Mouse (Mus musculus): ENCODE measurements at regions not wholly inside any gene's neighbourhood (a gene's known extent, or its start where the extent isn't known, plus 50 kb on each side); places are given as distances from the start of the nearest gene placed in this dataset.

GRCm38 (mm10) chr10:100210684-100211083 lies 124.8 kb upstream of the Gm4301 start:
- Histone ChIP-seq H3K27me3 (ENCODE audit: control insufficient read depth in 1 of 2, insufficient read depth in 2 of 2, low read length in 2 of 2) (no peaks in the 10 kb centered on the region), H3K79me2 (ENCODE audit: control insufficient read depth, insufficient read depth, low read length, poor library complexity) (no peaks in the 10 kb centered on the region)

DNA sequence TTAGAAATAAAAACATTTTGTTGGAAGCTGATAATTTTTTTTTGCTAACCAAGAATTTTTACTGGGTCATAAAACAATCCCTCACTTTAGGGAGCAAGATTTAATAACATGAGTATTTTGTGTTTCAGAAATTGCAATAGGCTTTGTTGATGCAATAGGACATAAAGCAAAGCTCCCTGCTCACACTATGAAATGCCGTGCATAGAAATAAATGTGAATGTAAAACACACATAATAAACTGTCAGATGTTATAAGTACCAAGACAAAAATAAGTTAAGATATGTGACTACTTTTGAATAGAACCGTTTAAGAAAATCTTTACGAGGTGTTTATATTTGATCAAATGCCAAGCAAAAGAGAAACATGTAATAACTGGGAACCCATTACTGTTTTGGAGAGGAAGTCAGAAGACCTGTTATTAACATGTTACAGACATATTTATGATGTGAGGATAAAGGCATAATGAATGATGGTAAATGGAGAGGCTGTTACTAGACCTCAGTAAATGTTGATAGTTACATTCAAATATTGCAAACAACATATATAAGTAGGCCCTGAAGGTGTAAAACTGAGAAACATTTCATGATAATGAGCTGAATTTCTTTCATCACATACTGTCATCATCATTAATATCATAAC lies 110.9 kb upstream of the Gm4301 start:
- H3K9me3 ChIP-seq (replicated peaks; ENCODE audit: insufficient read depth, low read length): no peaks in the 10 kb centered on the region
- TF ChIP-seq SIN3A (IDR thresholded peaks at IDR 0.05; ENCODE audit: low read length) (no peak), POLR2AphosphoS5 (IDR thresholded peaks at IDR 0.05; ENCODE audit: borderline replicate concordance, low read depth, low read length) (no peak), MAFK (IDR thresholded peaks at IDR 0.05; ENCODE audit: borderline replicate concordance, low read depth, low read length) (no peak), MXI1 (IDR thresholded peaks at IDR 0.05; ENCODE audit: low read depth, low read length) (no peak), SMC3 (IDR thresholded peaks at IDR 0.05; ENCODE audit: low read depth, low read length) (no peak), CTCF (IDR thresholded peaks at IDR 0.05 in 2 of 3, conservative IDR thresholded peaks at IDR 0.05 in 1 of 3; ENCODE audit: control insufficient read depth in 1 of 3, insufficient read depth in 1 of 3, low read depth in 2 of 3, low read length in 3 of 3, poor library complexity in 1 of 3, severe bottlenecking in 1 of 3) (no peak), USF1 (IDR thresholded peaks at IDR 0.05; ENCODE audit: low read depth, low read length) (no peak), MEF2A (IDR thresholded peaks at IDR 0.05; ENCODE audit: extremely low read depth, insufficient replicate concordance, low read depth, low read length, poor library complexity, severe bottlenecking) (no peak), NELFE (IDR thresholded peaks at IDR 0.05; ENCODE audit: low read depth, low read length) (no peak), MAZ (IDR thresholded peaks at IDR 0.05; ENCODE audit: low read depth, low read length) (no peak)
- DNase-seq (ENCODE audit: low read depth, low spot score): no peak
- H3K4me3 ChIP-seq (ENCODE audit: control insufficient read depth in 1 of 2, insufficient read depth in 1 of 2, low read depth in 2 of 2, low read length in 2 of 2): no peak overlapping the region
- H3K9ac ChIP-seq (ENCODE audit: control insufficient read depth, low read depth, low read length, poor library complexity, severe bottlenecking): no peak overlapping the region
- H3K36me3 ChIP-seq (ENCODE audit: control insufficient read depth in 1 of 2, insufficient read depth in 2 of 2, low read length in 2 of 2): no peaks in the 10 kb centered on the region
- H3K27me3 ChIP-seq (ENCODE audit: control insufficient read depth in 1 of 2, insufficient read depth in 2 of 2, low read length in 2 of 2): no peaks in the 10 kb centered on the region
- no peaks in the 10 kb centered on the region for H3K4me1 ChIP-seq (ENCODE audit: control insufficient read depth in 1 of 2, insufficient read depth in 2 of 2, low read length in 2 of 2)
- H3K27ac ChIP-seq (ENCODE audit: control insufficient read depth, low read depth, low read length): no peak overlapping the region
- no peaks in the 10 kb centered on the region for H3K79me2 ChIP-seq (ENCODE audit: control insufficient read depth, insufficient read depth, low read length, poor library complexity)

More at GRCm38 (mm10) chr10:100210684-100211083, 124.8 kb upstream of the Gm4301 start:
- no peak overlapping the region for H3K4me3 ChIP-seq (ENCODE audit: control insufficient read depth in 1 of 2, insufficient read depth in 1 of 2, low read depth in 2 of 2, low read length in 2 of 2)
- no peaks in the 10 kb centered on the region for H3K9me3 ChIP-seq (replicated peaks; ENCODE audit: insufficient read depth, low read length)
- no peaks in the 10 kb centered on the region for H3K4me1 ChIP-seq (ENCODE audit: control insufficient read depth in 1 of 2, insufficient read depth in 2 of 2, low read length in 2 of 2)
- TF ChIP-seq ZC3H11A (IDR thresholded peaks at IDR 0.05; ENCODE audit: low read depth, low read length) (no peak), MYC (IDR thresholded peaks at IDR 0.05; ENCODE audit: low read depth, low read length) (no peak), ZKSCAN1 (IDR thresholded peaks at IDR 0.05; ENCODE audit: low read depth, low read length) (no peak), CHD2 (IDR thresholded peaks at IDR 0.05; ENCODE audit: low read length) (no peak), GATA1 (IDR thresholded peaks at IDR 0.05; ENCODE audit: low read depth, low read length) (no peak), MAZ (IDR thresholded peaks at IDR 0.05; ENCODE audit: low read depth, low read length) (no peak)
- H3K27ac ChIP-seq (ENCODE audit: control insufficient read depth, low read depth, low read length): no peak overlapping the region
- H3K36me3 ChIP-seq (ENCODE audit: control insufficient read depth in 1 of 2, insufficient read depth in 2 of 2, low read length in 2 of 2): no peaks in the 10 kb centered on the region
- no peak for DNase-seq (ENCODE audit: low read depth, low spot score)
- H3K9ac ChIP-seq (ENCODE audit: control insufficient read depth, low read depth, low read length, poor library complexity, severe bottlenecking): no peak overlapping the region

Data from MEL (cell line).